Mouse (Mus musculus): ENCODE data around the gene Plaa. TPM values are rescaled to one million over a fixed set of nuclear protein-coding genes. Genes with fewer than 3 reads are reported as not detected.
"Not testable (repeated sequence)": the region's sequence is repeated elsewhere in the genome, so short reads cannot be mapped to it uniquely, and the experiment has no call there.

The Plaa gene
- polyA plus RNA-seq (2016; fragmentation: Nextera tagmentation; extraction: Ambion mirVana), result 92.9 and 97.1 TPM in 2 replicates

DNA sequence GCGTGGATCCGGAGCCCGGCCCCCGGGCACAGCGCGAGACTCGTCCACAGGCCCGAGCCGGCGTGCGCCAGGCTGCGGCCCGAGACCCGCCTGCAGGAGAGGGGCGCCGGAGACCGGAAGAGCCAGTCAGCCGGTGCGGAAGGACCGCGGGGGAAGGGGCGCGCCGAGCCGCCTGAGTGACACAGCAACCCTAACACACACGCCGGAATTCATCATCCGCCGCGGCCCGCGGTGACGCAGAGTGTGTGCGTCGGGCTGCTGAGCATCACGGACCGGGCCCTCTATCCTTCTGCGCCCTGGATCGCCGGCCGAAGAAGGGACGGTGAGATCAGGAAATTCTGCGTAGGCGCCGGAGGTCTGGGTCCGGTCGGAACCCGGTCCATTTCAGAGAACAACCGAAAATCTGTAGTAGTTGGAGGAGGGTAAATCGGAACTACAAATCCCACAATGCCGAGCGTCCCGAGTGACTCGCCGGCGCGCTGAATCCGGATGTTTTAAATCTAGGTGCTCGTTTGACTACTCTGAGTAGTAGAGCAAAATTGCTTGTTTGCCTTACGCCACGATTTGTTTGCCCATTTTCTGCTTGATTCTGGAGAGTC is at the start of gene Plaa:
Gene Plaa (minus strand): TSS at position 214 of the 599 bp plus-strand sequence.
- Histone ChIP-seq H3K4me3 (peak within 1 kb of the TSS; percentile 92), H3K36me3 (no peaks in the 10 kb centered on the region), H3K4me2 (replicated peaks) (peak within 1 kb of the TSS; percentile 73), H3K9ac (peak within 1 kb of the TSS; percentile 94), H3K9me3 (no peaks in the 10 kb centered on the region), H3K27me3 (replicated peaks) (no peaks in the 10 kb centered on the region), H3K4me1 (peaks cover 12% of the 10 kb centered on the region), H3K27ac (peak within 1 kb of the TSS; percentile 90)
- under 1% methylated on average over 61 of the region's 61 CpGs for WGBS
- ATAC-seq (ENCODE audit: low FRiP score, low read depth), result peak; percentile 99

GRCm38 (mm10) chr4:94650426-94651175 is 47.6 kb upstream of the Plaa start:
- H3K27me3 ChIP-seq (replicated peaks); H3K4me1 ChIP-seq; H3K9ac ChIP-seq; ATAC-seq (ENCODE audit: low FRiP score, low read depth); H3K4me2 ChIP-seq (replicated peaks); H3K27ac ChIP-seq; H3K4me3 ChIP-seq; H3K9me3 ChIP-seq: not testable (repeated sequence)
- H3K36me3 ChIP-seq, result peaks cover 15% of the 10 kb centered on the region
- 91% methylated on average over 5 of the region's 5 CpGs for WGBS

- H3K9ac ChIP-seq, result no peak within 1 kb of the TSS
- H3K36me3 ChIP-seq, result peaks cover 8% of the 10 kb centered on the region
- no peaks in the 10 kb centered on the region for H3K27me3 ChIP-seq (replicated peaks)
- H3K27ac ChIP-seq, result no peak within 1 kb of the TSS
- no peak within 1 kb of the TSS for H3K4me3 ChIP-seq
- H3K9me3 ChIP-seq, result no peaks in the 10 kb centered on the region
- H3K4me1 ChIP-seq, result no peaks in the 10 kb centered on the region
- no peak within 1 kb of the TSS for H3K4me2 ChIP-seq (replicated peaks)
- WGBS, result 93% methylated on average over 3 of the region's 3 CpGs
- no peak for ATAC-seq (ENCODE audit: low FRiP score, low read depth)
Observed at GRCm38 (mm10) chr4:94649920-94650319, 46.9 kb upstream of the Plaa start, which contains the start of gene Lrrc19. Lrrc19 (minus strand) TSS chr4:94650144.

GRCm38 (mm10) chr4:94643141-94643540 is 40.1 kb upstream of the Plaa start:
- no peaks in the 10 kb centered on the region for H3K4me1 ChIP-seq
- no peak overlapping the region for H3K9ac ChIP-seq
- no peaks in the 10 kb centered on the region for H3K27me3 ChIP-seq (replicated peaks)
- no peak overlapping the region for H3K4me3 ChIP-seq
- ATAC-seq (ENCODE audit: low FRiP score, low read depth), result no peak
- H3K4me2 ChIP-seq (replicated peaks), result no peak overlapping the region
- peaks cover 2% of the 10 kb centered on the region; the same call in 1 of the 2 replicates for H3K36me3 ChIP-seq
- 96% methylated on average over 2 of the region's 2 CpGs for WGBS
- H3K9me3 ChIP-seq, result no peaks in the 10 kb centered on the region
- no peak overlapping the region for H3K27ac ChIP-seq

GRCm38 (mm10) chr4:94620077-94620476 is 17.0 kb upstream of the Plaa start:
- Histone ChIP-seq H3K4me2 (replicated peaks) (no peak overlapping the region), H3K9me3 (no peaks in the 10 kb centered on the region), H3K4me3 (no peak overlapping the region), H3K27me3 (replicated peaks) (no peaks in the 10 kb centered on the region), H3K27ac (no peak overlapping the region), H3K4me1 (peaks cover 9% of the 10 kb centered on the region), H3K36me3 (no peaks in the 10 kb centered on the region), H3K9ac (no peak overlapping the region)
- ATAC-seq (ENCODE audit: low FRiP score, low read depth), result no peak
- 96% methylated on average over 2 of the region's 2 CpGs for WGBS

- Histone ChIP-seq H3K36me3 (no peaks in the 10 kb centered on the region), H3K9ac (peak overlapping the region; percentile 67), H3K27me3 (replicated peaks) (no peaks in the 10 kb centered on the region), H3K9me3 (no peaks in the 10 kb centered on the region), H3K4me2 (replicated peaks) (peak overlapping the region; percentile 61), H3K4me3 (peak overlapping the region; percentile 54), H3K27ac (0 out of 2 replicates have a peak overlapping the region, but pooled peaks have one; percentile 37), H3K4me1 (peaks cover 10% of the 10 kb centered on the region)
- WGBS, result under 1% methylated on average over 18 of the region's 18 CpGs
- peak; percentile 72 for ATAC-seq (ENCODE audit: low FRiP score, low read depth)
Observed at GRCm38 (mm10) chr4:94614627-94615006, 11.6 kb upstream of the Plaa start.

DNA sequence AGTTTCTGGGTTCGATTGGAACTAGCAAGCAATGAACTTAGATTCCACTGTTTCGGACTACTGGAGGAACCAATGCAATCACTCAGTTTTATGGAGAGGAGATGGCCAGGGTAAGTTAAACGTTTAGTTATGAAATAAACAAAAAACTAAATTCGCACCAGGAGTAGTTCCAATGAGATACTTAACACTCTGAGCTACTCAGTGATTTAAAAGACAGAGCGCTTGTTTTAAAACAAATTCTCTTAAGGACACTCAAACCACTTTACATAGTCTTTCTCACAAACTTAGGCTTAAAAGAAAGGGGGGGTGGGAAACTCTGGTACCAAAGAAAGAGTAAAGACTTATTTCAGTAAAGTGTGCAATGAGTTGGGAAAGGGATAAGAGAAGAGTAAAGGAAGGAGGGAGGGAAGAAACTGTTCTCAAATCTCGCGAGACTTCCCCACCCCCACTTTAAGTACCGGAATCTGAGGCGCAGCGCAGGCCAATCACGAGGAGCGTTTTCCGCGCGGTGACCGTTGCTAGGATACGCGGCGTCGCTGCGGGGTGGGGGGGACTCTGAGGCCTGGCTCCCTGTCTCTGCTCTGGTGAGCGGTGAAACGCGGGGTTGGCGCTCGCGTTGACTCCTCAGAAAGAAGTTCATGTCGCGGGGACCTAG is 11.1 kb upstream of the Plaa start, which contains the start of gene Ift74:
Gene Ift74 (plus strand): TSS at position 520 of the 655 bp plus-strand sequence.
- no peaks in the 10 kb centered on the region for H3K36me3 ChIP-seq
- no peaks in the 10 kb centered on the region for H3K27me3 ChIP-seq (replicated peaks)
- H3K9me3 ChIP-seq, result no peaks in the 10 kb centered on the region
- peaks cover 10% of the 10 kb centered on the region for H3K4me1 ChIP-seq
- H3K4me3 ChIP-seq, result peak within 1 kb of the TSS; percentile 54
- ATAC-seq (ENCODE audit: low FRiP score, low read depth), result peak; percentile 100
- WGBS, result 3% methylated on average over 29 of the region's 29 CpGs
- peak within 1 kb of the TSS; percentile 61 for H3K4me2 ChIP-seq (replicated peaks)
- peak within 1 kb of the TSS; percentile 67 for H3K9ac ChIP-seq
- 0 out of 2 replicates have a peak within 1 kb of the TSS, but pooled peaks have one; percentile 37 for H3K27ac ChIP-seq

- WGBS, result 86% methylated on average over 3 of the region's 3 CpGs
- H3K9ac ChIP-seq, result no peak overlapping the region
- no peaks in the 10 kb centered on the region for H3K9me3 ChIP-seq
- H3K4me2 ChIP-seq (replicated peaks), result no peak overlapping the region
- peaks cover 4% of the 10 kb centered on the region for H3K4me1 ChIP-seq
- H3K27ac ChIP-seq, result no peak overlapping the region
- no peak overlapping the region for H3K4me3 ChIP-seq
- no peaks in the 10 kb centered on the region for H3K27me3 ChIP-seq (replicated peaks)
- H3K36me3 ChIP-seq, result no peaks in the 10 kb centered on the region
- no peak for ATAC-seq (ENCODE audit: low FRiP score, low read depth)
Observed at GRCm38 (mm10) chr4:94610339-94610738, 7.3 kb upstream of the Plaa start.

DNA sequence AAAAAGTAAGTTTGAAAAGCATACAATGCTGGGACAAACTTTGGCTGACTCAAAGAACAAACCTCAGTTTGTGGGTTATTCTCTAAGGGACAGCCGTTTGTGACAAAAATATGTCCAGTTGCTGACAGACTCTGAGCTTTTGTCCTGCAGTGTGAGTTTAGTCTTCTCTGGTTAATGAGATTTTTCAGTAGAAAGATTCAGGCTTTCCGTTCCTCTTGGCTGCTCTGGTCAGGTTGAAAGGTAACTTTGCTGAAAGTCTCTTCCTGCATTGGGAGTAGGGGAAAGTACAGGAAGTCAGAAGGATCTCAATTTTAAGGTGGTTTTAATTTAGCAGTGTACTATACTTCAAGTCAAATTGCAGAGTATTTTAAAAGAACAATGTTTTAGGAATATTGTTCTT is 2.5 kb upstream of the Plaa start:
- Histone ChIP-seq H3K9me3 (no peaks in the 10 kb centered on the region), H3K4me1 (peaks cover 12% of the 10 kb centered on the region), H3K27ac (no peak overlapping the region), H3K9ac (no peak overlapping the region), H3K4me2 (replicated peaks) (no peak overlapping the region), H3K36me3 (no peaks in the 10 kb centered on the region), H3K4me3 (no peak overlapping the region), H3K27me3 (replicated peaks) (no peaks in the 10 kb centered on the region)
- 94% methylated on average over 2 of the region's 2 CpGs for WGBS
- no peak for ATAC-seq (ENCODE audit: low FRiP score, low read depth)

DNA sequence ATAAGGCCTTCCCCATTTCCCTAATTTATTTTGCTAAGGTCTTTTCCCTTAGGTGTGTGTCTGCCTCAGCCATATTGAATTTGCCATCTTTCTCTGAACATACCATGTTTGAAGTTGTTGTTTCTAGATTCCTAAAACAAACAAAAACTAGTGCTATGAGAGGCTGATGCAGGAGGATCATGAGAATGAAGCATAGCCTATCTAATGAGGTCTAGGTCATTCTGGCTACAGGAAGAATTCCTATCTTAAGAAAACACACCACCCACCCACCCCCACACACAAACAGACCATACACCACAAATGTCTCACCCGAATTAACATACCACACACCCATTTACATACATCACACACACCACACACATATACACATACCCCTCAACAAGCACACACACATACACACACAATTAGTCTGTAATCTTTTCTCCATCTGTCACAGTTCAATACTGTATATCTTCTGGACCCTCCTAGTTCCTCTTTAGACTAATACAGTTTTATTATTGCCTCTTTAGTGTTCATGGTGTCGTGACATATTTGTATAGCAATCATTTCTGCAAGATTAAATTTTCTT is 1.5 kb upstream of the Plaa start:
- H3K36me3 ChIP-seq, result no peaks in the 10 kb centered on the region
- H3K27me3 ChIP-seq (replicated peaks), result no peaks in the 10 kb centered on the region
- no peak overlapping the region for H3K9ac ChIP-seq
- peak overlapping the region; percentile 73 for H3K4me2 ChIP-seq (replicated peaks)
- H3K9me3 ChIP-seq, result no peaks in the 10 kb centered on the region
- H3K27ac ChIP-seq, result no peak overlapping the region
- peaks cover 12% of the 10 kb centered on the region for H3K4me1 ChIP-seq
- ATAC-seq (ENCODE audit: low FRiP score, low read depth), result no peak
- no peak overlapping the region for H3K4me3 ChIP-seq
- WGBS, result 85% methylated on average over 2 of the region's 2 CpGs

- peak; percentile 87 for ATAC-seq (ENCODE audit: low FRiP score, low read depth)
- WGBS, result 0% methylated on average over 33 of the region's 33 CpGs
- Histone ChIP-seq H3K4me1 (peaks cover 12% of the 10 kb centered on the region), H3K4me3 (peak overlapping the region; percentile 92), H3K36me3 (no peaks in the 10 kb centered on the region), H3K27ac (peak overlapping the region; percentile 90), H3K4me2 (replicated peaks) (peak overlapping the region; percentile 73), H3K9me3 (no peaks in the 10 kb centered on the region), H3K9ac (peak overlapping the region; percentile 94), H3K27me3 (replicated peaks) (no peaks in the 10 kb centered on the region)
Observed at GRCm38 (mm10) chr4:94602496-94603030, 481 bp downstream of the Plaa start.

DNA sequence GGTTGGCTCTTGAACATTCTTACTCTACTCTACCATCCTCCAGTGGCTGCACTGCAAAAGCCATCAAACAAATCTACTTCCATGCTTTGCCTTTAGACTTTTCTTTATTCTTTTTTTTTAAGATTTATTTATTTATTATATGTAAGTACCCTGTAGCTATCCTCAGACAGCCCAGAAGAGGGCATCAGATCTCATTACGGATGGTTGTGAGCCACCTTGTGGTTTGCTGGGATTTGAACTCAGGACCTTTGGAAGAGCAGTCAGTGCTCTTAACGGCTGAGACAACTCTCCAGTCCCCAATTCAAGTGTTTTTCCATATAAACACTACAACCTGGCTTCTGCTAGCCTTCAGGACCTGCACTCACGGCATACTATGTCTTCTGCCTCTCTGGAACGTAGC is 1.6 kb downstream of the Plaa start:
- peak overlapping the region; percentile 73 for H3K4me2 ChIP-seq (replicated peaks)
- H3K36me3 ChIP-seq, result no peaks in the 10 kb centered on the region
- no peak overlapping the region for H3K9ac ChIP-seq
- no peaks in the 10 kb centered on the region for H3K27me3 ChIP-seq (replicated peaks)
- H3K4me1 ChIP-seq, result peaks cover 12% of the 10 kb centered on the region
- no peak overlapping the region for H3K27ac ChIP-seq
- H3K4me3 ChIP-seq, result no peak overlapping the region
- WGBS, result 94% methylated on average over 4 of the region's 4 CpGs
- H3K9me3 ChIP-seq, result no peaks in the 10 kb centered on the region
- no peak for ATAC-seq (ENCODE audit: low FRiP score, low read depth)

Measured in neural tube, embryonic 12.5 days (tissue).